Mouse (Mus musculus) frontal cortex, adult (tissue): Measurements from ENCODE around the gene Tmem45b.
"Not testable (repeated sequence)": the region's sequence is repeated elsewhere in the genome, so short reads cannot be mapped to it uniquely, and the experiment has no call there.

Source experiments
- ATAC-seq: cut with Nextera tagmentation; 2 replicates; pipeline ENCODE4 v1.9.2; 2017; ENCODE audit warnings: mild to moderate bottlenecking, moderate library complexity, mixed read lengths; ENCODE audit not compliant: low TSS enrichment

Tmem45b gene

DNA sequence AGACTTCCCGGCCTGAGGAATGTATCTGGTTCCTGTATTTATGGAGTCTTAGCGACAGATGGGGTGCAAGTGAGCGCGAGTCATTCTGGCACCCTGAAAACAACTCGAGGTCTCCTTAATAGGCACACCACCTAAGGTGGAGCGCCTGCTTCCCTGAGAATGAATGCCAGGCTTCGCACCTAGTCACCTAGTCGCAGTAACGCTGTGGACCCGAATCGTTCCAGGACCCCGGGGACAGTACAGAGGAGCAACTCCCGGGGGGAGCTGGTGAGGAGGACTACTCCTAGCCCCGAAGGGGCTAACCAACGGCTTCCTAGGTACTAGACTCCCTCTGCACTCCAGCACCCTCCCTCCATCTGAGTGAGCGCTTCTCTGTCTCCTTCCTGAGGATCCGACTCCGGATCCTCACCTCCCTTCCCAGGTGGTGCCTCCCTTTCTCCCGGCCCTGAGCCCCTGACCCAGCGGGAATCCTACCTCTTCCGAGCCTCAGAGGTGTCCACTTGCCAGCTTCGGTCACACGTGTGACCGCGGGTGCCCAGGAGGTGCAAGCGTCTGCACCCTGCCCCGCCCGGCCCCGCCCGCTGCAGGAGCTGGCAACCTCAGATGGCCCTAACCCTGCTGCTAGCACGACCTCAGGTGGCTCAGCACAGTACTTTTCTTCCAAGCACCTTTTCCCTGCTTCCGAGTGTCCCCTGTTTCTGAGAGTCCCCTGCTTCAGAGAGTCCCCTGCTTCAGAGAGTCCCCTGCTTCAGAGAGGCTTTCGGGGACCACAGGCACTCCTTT, at the start of gene Tmem45b:
Gene Tmem45b, minus strand, starts transcription at position 771 of the 783 bp plus-strand sequence.
- no peak for ATAC-seq

DNA sequence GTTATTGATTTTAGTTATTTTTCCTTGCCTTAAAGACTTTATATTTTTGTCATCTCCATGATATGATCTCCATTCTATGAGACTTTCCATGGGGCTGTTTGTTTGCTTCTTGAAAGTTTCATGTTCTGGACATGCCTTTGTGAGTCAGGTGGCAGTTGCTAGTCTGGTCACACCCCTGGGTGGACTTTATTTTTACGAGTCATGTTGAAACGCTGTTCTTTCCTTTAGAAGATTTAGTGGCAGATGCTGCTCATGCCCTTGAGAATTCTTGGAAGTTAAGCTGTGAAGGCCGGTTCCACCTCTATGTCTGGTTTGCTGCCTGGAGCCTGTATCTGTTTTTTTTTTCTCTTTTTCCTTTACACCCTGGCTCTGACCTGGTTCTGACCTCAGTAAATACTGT, 43.9 kb upstream of the Tmem45b start:
- ATAC-seq, result no peak

DNA sequence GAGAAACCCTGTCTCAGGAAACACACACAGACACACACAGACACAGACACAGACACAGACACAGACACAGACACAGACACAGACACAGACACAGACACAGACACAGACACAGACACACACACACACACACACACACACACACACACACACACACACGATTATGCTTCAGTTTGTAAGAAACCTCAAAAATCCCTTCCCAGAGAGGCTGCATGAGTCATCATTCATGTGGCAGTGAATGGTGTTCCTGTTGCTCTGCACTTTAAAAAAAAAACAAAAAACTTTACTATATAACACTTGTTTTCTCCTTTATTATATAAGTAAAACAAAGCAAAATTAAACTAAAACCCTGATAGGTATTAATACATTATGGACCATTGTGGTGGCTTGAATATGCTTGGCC, 37.0 kb upstream of the Tmem45b start:
- not testable (repeated sequence) for ATAC-seq

DNA sequence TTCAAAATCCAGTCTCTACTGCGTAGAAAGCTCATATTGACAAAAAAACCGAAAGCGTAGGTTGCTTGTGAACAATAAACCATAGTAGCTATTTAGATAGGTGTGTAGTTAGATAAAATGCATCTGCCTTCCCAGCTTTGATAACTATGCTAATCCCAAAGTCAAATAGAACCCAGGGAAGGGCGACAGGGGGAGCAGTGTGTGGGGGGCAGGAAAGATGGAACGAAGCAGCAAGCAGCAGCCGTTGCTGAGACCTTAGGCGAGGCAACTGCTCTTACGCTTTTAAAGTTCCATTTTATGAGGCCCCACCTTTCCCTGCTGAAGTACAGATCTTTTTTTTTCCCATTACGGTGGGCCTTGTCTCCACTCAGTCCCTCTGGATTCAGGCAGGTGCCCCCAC, 1.1 kb downstream of the Tmem45b start:
- ATAC-seq, result no peak

DNA sequence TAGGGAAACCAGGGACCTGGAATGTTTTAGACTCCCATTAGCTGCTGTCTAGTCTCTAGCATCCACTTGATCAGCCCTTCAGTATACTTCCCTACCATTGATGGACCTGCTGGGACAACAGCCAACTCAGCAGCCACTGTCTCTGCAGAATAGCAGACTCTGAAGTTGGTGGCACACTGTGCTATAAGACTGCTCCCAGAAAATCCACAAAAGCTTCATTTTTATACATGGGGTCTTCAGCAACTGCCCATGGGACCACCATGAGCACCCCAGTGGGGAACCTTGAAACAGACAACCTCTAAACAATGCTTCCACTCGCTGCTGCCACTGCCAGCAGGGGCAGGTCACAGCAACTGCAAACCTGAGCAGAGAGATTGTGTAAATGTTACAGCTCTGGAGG, 9.9 kb downstream of the Tmem45b start:
- ATAC-seq, result no peak

DNA sequence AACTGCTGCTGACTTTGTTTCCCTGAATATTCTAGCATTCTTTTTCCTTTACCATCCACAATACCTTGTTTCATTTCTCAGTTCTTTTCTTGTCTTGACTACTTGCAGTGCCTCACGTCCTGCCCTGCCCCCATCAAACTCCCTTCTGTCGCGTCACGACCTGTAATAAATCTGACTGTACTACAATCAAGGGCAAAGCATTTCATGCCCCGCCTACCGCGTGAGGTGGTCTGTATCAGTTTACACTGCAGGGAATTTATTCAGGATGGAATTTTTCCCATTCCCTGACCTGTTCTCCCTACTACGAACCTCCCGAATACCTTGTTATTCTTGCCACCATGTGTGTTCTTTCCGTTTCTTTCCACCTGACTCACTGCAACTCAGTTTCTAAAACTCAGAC, 12.1 kb downstream of the Tmem45b start:
- ATAC-seq, result no peak

DNA sequence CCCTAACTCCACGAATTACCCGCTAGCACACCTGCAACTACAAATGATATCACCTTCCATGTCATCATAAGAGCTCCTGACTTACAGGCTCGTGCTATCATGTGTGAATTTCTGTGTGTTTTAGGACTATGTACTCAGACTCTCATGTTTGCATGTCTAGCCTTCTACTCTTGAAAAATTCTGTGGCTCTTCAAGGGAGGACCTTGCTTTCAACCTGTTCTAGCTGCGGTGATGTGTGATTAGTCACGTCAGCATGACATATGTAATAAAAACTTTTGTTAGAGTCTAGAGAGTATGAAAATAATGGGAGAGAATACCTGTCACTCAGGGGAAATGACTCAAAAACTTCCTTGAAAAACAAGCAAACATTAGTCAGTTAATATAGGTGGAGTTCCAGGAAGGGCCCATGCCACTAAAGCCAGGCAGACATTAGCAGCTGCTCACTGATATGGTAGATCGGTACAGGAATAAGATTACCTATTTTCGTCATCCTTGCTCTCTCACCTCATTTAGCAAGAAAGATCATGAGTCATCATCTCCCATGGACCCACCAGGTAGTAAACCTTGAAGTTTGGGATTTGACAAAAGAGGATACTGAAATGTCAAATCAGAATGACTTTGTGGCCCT, 15.0 kb downstream of the Tmem45b start:
- no peak for ATAC-seq

DNA sequence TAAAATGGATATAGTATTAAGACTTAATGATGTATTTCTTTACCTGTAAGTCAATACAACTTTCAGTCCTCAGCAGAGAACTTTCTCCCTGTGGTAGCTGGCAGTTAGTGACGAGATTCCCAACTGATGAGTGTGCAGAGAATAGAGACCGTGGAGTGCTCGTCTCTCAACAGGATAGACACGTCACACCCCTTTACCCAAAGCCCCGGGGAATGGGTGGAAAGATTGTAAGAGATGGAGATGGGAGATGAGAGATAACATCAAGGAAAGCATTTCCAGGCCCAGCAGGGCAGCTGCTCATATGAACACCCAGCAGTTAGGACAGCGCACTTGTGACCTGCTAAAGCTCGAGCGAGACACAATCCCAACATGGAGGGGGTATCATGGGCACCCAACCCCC, 20.0 kb downstream of the Tmem45b start:
- ATAC-seq, result no peak

DNA sequence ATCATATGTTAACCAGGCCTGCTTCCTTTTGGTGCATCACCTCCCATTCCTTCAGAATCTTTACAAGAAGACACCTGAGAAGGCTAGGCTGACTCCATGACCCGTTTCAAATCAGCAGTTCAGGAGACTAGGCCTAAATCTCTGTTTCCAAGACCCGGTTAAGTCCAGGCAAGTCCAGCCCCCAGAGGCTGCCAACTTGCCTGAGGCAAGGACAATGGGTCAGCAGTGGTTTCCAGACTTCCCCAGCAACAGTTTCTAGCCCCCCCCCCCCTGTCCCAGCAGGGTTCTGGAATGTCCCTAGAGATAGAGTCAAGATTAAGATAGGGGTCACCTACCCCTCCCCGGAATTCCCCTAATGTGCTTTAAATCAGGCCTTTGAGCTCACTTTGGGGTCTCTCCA, 22.8 kb downstream of the Tmem45b start:
- ATAC-seq, result no peak

DNA sequence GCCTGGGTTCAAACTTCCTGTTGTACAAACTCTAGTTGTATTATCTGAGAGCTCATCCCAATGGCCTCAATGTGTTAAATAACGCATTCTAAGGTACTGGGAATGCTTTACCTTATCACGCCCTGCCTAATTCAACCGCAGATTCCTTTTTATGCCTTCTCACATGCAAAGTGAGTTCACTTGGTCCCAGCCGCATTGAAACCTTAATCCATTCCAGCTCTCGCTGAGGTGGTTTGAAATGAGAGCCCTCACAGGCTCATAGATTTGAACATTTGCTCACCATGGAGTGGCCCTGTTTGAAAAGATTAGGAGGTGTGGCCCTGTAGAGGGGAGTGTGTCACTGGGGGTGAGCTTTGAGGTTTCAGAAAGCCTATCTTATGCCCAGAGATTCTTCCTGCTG, 23.9 kb downstream of the Tmem45b start:
- ATAC-seq, result no peak

DNA sequence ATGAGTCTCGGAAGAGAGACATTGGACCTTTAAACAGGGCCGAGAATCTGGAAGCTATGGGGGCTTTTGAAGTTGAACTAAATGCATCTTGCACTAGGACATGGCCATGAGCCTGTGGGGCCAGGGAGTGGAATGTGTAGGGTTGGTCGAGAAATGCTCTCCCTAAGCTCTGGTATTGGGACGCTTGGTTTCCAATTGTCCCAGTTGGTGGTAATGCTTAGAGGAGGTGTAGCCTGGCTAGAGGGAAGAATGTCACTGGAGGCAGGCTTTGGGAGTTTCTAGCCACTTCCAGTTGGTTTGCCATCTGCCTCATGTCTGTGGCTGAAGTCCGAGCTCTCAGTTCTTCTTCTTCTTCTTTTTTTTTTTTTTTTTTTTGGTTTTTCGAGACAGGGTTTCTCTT, 24.9 kb downstream of the Tmem45b start:
- ATAC-seq, result no peak

DNA sequence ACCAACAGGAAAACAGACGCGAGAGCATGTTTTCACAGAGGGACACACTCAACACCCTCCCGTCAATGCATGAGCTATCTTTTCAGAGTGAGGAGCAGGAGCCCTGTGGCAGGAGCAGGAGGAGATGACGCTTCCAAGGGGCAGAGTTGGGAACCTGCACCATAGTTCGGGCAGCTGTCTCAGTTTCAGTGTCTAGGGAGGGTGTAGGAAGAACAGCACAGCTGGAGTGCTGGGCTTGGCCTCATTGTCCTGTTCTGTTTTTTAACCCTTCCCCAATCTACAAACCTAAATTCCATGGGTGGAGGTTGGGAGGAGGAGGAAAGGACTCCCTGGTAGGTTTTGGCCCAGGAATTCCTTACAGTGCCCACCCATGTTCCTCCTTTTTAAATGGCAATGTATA, 25.4 kb downstream of the Tmem45b start:
- ATAC-seq, result no peak

DNA sequence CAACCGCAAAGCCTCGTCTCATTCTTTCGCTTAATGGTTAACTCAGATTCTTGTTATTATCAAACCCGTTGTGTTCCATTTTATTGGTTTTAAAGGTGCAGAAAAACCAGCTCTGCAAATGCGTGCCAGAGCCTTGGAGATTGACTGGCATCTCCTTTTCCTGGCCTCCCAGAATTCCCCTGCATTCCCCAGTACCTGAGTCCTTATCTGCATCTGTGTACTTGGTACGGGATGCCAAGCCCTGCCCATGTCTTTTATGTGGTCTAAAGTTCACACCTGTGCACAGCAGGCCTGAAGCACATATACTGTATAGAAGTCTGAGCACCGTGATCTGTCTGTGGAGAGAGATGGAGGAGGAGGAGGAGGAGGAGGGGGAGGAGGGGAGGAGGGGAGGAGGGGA, 26.4 kb downstream of the Tmem45b start:
- ATAC-seq, result no peak

DNA sequence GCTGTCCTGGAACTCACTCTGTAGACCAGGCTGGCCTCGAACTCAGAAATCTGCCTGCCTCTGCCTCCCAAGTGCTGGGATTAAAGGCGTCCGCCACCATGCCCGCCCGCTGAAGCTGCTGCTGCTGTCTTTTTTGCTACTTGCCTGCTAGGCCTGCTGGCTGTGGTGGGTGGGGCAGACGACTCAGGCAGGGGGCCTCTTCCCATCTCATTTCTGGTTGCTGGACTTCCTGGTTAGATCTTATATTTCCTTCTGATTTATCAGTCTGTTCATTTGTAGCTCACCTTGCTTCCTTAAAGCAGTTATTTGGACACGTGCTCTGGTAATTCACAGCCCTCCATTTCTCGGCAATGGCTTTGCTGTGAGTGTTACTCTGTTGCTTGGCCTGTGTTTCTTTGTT, 28.8 kb downstream of the Tmem45b start:
- ATAC-seq, result no peak

DNA sequence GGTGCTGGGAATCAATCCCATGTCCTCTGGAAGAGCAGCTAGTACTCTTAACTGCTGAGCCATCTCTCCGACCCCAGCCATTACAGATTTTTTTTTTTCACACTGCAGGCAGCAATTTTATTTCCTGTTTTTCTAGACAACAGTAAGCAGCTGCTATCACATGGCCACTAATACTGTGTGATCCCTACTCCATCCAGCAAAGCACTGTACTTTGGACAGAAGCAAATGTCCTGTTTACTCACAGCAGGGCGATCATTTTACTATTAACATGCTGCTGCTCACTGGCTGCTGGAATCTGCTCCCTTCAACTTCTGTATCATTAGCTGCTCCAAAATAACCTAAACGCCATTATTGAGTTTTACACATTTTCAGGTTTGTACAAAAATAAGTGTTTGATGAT, 30.8 kb downstream of the Tmem45b start:
- no peak for ATAC-seq

DNA sequence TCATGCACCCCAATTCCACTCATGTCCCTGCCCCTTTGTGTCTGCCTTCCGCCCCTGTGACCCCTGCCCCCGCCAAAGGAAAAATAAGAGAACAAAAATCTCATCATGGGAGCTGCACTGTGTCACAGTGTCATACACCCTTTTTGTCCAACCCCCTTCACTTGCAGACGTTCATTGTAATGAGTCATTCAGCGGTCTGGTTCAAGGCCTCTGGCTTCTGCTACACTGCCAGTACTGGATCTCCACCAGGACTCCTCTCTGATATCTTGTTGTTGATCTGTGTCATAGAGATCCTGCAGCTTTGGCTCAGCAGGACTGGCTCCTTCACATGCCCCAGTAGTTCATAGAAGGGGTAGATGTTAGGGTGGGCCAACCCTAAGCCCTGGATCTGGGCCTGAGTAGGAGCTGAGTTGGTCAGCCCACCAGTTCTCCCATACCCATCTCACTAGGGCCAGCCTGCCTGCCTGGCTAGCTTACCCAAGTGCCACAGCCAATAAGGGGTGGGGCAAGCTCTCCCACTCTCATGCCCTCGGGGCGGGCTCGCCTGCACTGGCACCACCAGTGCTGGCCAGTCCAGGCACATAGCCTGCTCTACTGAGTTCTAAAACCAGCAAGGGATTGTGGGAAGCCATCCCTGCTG, 31.8 kb downstream of the Tmem45b start:
- ATAC-seq, result no peak

DNA sequence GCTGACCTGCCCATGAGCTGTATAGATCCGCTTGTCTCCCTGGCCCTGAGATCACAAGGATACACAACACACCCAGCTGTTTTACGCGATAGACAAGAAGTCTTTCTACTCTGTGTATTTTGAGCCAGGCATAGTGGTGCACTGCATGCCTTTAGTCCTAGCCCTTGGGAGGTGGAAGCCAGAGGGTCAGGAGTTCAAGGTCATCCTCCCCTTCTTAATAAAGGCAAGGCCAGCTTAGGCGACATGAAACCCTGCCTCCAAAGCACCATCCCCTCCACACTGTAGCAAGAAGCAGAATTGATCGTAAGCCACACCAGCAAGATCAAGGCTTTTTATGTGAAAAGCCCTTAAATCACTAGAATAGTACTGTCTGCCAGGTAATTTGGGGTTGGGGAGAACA, 32.5 kb downstream of the Tmem45b start:
- no peak for ATAC-seq

DNA sequence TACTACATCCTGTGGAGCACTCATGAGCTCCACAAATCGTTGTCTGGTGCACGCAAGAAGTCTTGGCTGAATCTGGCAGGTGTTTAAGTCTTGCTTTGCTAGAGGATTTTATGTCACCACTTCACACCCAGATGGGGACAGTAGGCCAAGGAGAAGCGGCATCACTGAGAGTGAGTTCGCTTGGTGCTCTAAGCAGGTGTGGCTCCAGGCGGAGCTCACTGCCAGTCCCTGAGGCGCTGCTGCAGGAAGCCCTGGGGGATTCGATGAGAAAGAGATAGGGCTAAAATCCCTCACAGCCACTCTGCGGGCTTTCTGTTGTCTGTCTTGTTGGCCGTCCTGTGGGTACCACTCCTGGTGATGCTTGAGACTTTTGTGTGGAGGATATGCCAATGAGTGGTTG, 34.3 kb downstream of the Tmem45b start:
- no peak for ATAC-seq

DNA sequence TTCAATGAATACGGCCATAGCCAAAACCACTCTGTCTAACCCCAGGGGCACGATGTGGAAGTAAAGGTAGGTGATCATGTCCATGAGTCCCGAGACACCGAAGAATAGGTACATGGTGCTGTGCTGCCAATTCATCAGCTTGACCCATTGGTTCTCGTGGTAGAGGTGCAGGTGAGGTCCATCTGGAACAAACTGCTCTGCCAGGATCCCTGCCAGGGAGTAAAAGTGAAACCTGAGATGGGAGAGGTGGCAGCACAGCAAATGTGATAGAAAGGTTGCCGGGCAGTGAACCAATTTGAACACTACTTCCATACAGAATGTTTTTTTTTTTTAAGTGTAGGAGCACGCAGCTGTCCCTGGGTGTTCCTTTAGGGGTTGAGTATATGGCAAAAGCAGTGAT, 35.3 kb downstream of the Tmem45b start:
- ATAC-seq, result no peak

DNA sequence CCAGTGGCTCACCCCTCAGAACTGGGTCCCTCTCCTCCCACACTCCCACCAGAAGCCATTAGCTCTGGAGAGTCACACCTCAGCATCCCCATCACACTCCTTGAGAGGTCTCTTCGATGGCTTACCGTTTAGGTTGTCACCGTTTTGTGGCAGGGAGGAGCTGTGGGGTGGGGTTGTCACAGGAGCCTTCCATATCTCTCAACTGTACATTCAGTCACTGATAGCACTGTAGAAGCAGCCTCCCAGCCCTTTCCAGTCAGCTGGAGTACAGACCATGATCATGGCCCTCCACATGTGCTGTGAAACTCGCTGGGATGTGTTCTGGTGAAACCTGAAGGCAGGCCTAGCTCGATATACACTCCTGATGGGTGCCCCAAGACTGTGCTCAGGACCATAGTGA, 42.1 kb downstream of the Tmem45b start:
- no peak for ATAC-seq

DNA sequence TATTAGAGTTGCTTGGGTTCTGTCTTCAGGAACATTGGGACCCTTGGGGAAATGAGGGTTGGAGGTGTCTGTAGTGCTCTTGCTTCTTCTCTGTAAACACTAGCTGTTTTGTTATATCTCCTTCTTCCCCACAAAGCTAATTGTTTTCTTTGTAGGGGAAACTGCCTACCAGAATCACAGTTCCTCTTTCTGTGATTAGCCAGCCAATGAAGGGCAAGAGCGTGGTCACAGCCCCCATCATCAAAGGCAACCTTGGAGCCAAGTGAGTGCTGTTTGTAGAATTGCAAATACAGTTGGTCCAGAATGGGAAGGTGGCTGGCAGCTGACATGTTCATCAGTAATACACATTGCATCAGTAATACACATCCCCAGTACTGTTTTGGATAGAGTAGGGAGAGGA, 45.4 kb downstream of the Tmem45b start:
- no peak for ATAC-seq

DNA sequence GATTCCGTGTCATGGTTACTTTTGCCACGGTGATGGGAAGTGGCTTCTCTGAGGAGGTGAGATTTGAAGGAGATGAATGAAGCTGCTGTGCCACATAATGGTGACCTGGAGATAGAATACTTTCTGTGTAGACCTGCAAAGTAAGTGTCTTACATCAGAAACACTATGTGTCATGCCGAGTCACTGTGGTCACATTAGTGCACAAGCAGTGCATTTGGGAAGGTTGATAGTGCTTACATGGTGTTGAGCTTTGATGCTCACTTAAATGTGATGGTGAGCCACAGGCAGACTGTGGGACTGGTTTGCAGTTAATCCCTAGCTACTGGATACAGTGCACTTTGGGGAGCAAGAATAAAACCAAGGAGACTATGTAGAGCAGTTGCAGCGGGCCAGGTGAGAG, 52.1 kb downstream of the Tmem45b start:
- ATAC-seq, result no peak

DNA sequence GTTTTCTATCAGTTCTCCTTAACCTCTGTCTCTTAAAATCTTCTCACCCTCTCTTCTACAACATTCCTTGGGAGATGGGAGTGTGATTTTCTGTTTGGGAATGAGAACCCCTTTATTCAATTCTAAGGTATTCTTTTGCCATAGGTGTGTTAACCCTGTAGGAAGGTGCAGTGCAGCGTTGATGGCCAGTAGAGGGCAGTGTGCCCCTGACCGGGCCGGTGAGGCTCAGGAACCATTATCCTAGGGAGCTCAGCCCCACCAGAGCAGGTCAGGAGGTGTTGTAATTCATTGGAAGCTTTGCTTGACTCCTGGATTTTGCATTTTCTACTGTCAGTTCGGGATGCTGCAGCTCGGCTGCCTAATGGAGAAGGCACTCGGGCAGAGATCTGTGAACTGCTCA, 59.0 kb downstream of the Tmem45b start:
- no peak for ATAC-seq
